Mouse (Mus musculus): Measurements from ENCODE around the gene Susd6.
"Not testable (repeated sequence)": the region's sequence is repeated elsewhere in the genome, so short reads cannot be mapped to it uniquely, and the experiment has no call there.

The Susd6 gene

DNA sequence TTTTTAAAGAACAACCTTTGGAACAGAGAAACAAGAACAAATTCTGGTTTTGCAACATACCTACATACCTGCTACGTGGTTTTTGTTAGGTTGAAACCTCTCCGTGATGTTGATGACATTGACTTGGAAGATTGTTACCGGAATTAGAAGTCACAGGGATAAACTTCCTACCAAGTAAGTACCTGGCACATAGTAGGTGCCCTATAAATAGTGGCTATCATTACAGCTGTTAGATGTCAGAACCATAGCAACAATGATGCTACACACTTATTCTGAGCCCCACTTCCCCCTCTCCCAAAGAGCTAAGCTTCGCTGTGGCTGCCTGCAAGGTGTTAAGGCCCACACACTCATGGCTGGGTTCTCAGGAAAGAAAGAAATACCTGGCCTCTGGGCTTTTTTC lies 4.7 kb upstream of the Susd6 start:
- no peak for DNase-seq (ENCODE audit: low read depth, low spot score)

DNA sequence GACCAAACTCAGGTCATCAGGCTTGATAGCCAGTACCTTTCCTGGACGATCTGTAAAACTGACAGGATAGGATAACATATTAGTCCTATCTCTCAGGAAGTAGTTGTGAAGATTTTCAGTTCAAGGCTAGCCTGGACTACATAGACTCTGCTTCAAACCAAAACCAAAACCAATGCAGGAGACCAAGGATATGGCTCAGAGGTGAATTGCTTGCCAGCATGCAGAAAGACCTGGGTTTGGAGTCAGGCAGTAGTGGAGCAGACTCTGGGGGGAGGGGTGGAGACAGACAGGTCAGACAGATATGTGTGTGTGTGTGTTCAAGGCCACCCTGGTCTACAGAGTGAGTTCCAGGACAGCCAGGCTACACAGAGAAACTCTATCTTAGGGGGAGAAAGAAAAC lies 3.7 kb upstream of the Susd6 start:
- no peak for DNase-seq (ENCODE audit: low read depth, low spot score)

DNA sequence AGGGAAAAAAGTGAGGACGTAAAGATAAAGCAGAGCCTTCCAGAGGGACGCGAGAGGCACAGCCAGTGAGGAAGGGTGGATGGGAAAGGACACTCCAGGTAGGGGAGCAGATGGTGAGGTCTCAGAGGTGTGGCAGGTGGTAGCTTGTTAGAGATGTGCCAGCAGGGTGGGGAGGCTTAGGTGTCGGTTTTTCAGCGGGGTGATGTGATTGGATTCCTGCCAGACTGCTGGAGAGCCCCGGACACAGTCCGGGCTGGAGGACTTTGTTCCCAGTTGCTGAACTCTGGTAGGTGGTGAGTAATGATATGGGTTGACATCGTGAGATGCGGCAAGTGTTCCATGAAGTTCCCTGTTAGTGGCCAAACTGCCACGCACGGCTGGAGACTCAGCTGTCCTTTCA lies 2.7 kb upstream of the Susd6 start:
- no peak for DNase-seq (ENCODE audit: low read depth, low spot score)

DNA sequence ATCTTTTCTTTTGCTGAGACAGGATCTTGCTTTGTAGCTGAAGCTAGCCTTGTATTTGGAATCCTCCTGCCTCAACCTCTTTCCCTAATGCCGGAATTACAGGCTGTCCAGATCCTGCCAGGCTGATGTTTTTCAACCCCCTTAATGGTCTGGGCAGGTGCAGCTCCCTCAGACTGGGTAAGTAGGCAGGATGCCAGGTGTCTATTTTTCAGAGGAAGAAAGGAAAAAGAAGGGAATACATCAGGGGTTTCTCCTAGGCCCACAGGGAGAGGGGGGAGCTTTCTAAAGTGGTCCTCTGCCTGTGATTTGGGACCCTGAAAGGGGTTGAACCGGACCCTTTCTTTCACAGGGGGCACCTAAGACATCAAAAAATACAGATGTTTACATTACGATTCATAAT lies 2.1 kb upstream of the Susd6 start:
- no peak for DNase-seq (ENCODE audit: low read depth, low spot score)

DNA sequence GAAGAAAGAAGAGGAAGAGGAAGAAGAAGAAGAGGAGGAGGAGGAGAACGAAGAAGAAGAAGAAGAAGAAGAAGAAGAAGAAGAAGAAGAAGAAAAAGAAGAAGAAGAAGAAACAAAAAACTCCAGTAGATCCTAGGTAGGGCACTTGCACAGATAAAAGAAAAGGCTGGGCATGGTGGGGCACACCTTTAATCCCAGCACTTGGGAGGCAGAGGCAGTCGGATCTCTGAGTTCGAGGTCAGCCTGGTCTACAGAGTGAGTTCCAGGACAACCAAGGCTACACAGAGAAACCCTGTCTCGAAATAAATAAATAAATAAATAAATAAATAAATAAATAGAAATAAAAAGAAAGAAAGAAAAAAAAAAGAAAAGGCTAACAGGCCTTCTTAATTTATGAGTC lies 1.0 kb upstream of the Susd6 start:
- DNase-seq (ENCODE audit: low read depth, low spot score), result not testable (repeated sequence)

DNA sequence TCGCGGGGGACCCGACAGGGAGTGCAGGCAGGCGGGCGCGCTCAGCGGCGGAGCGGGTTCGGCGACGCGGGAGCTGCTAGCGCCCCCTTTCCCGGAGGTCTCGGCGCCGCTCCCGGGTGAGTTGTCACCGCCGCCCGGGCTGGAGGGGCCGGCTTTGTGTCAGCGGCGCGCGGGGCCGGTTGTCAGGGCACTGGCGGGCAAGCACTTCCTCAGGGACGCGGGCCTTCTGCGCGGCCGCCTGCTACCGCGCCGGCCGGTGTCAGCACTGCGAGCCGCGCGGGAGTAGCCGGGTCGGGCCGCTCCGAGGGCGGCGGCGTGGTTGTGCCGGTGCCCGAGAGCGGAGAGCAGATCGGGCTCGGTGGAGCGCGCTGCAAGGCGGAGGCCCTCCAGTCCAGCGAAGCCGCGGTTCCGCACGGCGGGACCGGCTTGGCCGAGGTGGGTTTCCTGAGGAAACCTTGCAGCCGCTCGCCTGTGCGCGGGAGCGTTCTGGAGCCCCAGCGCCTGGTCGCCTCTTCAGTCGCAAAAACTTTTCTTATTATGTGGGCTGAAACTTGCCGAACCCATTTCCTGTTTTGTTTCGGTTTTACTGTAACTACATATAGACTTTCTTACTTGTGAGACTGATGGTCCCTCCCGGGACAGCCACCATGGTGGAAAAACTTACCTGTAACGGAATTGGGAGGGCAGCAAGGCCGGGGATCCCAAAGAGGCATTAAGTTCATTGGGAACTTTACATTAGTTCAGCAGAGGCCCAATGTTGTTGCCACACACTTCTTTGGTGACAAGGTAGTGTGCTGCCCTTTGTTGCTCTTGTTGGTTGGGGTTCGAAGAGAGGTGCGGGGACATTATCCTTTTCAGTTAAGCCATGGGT lies 625 bp downstream of the Susd6 start:
- peak; percentile 53 for DNase-seq (ENCODE audit: low read depth, low spot score)

DNA sequence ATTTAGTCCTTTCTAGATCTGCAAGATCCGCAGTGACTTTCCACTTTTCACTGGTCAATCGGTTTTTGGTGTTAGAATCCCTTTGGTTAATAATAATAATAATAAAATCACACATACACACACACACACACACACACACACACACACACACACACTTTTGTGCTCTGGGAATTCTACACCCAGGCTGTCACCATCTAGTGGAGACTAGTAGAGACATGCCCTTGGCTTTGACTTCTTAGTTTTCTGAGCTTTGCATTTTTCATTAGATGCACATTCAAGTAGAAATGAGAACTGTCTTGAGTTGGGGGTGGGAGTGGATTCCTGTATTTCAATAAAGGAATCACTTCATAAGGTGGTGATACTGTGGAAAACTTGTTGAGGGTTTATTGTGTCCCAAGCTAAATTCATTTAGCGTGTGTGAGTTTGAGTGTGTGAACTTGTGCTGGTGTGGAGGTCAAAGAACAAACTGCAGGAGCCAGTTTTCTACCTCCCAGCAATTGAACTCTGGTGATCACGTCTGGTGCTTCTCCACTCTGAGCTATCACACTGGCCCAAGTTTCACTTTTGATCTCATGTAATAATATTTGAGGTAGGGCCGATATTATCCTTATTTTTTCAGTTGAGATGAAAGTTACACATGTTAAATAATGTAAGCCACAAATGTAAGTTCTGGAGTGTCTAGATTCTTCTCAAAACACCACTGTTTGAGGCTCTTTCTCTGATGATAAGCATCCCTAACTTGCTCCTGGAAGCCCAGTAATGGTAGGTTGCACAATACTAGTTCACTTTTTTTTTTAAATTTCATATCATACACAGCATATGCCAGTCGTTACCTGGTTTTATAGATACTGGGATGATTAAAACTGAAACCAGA lies 1.5 kb downstream of the Susd6 start:
- DNase-seq (ENCODE audit: low read depth, low spot score), result peak; percentile 49

DNA sequence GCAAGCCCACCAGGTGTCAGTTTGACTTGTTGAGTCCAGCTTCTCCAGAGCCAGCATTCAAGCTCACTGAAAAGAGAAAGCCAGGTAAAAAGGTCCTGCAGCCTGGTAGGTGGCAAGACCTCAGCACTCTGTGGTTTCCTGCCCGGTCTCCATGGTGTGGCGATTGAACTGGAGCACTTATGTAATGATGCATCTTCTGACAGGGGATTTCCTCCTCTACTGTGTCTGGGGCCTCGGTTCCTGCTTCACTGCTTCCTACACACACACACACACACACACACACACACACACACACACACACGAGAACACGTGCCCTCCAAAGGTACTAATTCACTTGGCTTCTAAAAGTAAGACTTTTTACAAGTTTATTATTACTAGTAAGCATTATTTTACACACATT lies 2.6 kb downstream of the Susd6 start:
- DNase-seq (ENCODE audit: low read depth, low spot score), result no peak

DNA sequence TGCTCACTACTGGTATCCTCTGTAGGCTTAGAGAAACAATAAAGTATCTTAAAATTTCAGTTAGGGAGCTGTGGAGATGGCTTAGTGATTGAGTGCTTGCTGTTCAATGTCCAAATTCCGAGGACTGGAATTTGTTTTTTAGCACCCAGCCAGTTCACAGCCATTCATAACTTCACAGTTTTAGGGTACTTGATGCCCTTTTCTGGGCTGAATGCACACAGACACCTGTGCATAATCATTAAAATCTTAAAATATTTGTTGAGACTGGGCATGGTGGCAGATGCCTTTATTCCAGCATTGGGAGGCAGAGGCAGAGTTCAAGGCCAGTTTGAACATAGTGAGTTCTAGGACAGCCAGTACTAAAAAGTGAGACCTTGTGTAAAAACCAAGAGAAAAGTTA lies 3.2 kb downstream of the Susd6 start:
- no peak for DNase-seq (ENCODE audit: low read depth, low spot score)

DNA sequence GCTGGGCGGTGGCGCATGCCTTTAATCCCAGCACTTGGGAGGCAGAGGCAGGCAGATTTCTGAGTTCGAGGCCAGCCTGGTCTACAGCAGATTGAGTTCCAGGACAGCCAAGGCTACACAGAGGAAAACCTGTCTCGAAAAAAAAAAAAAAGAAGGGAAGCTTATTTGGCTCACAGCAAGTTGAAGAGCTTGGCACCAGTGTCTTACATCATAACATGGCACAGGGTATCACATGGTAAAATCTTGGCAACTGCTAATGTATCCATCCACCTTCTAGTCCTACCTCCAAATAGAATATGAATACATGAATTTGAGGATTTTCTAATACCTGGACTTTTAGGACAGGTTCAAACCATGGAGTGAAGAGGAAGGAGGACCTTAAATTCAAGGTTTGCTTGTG lies 4.2 kb downstream of the Susd6 start:
- DNase-seq (ENCODE audit: low read depth, low spot score), result no peak

DNA sequence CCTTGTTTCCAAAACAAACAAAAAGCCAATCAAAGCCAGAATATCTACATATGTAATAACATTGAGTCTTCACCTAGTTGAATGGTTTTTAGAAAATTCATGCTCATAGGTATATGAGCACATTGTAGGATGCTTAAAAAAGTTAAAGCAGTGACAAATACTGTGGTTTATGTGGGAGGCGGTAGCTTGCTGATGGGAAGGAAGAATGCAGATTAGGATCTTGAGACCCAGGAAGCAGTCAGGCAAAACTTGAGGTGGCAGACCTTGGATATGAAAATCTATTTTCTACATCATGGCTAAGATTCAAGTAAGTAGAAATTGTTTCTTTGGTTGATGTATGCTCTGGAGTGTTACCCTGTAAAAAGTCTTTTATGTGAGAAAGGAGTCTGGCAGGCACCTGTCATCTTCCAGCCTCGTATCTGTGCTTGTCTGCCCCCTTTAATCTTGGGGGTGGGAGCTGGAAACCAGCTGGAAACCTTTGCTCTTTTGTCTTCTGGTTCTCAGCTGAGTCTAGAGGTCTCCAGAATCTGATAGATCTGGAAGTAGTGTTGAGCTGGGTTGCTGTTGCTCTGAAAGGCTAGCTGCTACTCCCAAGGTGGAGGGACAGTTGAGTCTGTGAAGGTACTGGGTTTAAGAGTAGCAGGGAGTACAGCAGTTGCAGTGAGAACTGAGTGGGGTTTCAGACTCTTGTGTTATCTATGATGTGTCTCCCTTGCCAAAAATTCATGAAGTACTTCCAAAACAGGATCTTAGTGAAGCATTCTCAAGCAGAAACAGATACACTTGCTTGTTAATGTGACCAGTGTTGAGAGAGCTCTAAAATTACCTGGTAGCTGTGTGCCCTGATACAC lies 4.8 kb downstream of the Susd6 start:
- DNase-seq (ENCODE audit: low read depth, low spot score), result no peak

DNA sequence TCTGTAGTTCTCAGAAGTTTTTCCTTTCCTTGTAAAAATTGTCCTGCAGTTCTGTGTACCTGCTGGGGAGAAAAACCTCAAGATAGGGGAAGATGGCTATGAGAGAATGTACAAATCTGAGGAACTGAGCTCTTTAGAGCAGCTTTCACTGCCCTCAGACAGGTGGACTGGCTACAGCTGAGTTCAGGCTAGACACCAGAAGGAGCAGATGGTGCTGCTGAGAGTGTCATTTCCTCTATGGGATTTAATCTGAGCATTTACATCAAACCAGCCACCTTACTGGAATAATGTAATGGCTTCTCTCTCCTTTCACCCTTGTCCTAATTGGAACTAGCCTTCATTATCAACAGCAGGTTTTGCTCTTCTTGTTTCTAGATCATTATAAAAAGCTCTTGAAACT lies 8.0 kb downstream of the Susd6 start:
- DNase-seq (ENCODE audit: low read depth, low spot score), result no peak

DNA sequence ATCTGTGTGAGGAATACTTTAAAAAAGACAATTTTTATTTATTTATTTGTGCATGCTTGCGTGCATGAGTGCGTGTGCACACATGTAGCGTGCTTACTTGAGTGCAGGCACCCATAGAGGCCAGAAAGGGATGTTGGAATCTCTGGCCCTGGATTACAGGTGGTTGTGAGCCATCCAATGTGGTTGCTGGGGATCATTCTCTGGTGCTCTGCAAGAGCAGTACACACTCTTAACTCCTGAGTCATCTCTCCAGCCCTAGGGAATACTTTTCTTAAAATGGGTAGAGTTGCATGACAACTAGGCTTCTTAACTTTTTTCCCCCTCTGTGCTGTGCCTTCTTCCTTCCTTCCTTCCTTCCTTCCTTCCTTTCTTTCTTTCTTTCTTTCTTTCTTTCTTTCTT lies 9.8 kb downstream of the Susd6 start:
- no peak for DNase-seq (ENCODE audit: low read depth, low spot score)

DNA sequence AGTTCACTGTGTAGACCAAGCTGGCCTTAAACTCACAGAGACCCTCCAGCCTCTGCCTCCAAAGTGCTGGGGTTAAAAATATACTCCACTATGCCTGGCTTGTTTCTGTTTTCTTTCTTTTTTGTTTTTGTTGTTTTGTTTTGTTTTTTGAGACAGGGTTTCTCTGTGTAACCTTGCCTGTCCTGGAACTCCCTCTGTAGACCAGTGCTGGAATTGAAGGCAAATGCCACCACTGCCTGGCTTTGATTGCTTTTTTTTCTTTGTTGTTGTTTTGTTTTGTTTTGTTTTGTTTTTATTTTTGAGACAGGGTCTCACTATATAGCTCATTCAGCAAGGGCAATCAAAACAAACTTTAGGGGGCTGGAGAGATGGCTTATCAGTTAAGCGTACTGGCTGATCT lies 11.1 kb downstream of the Susd6 start:
- peak; percentile 26 for DNase-seq (ENCODE audit: low read depth, low spot score)

DNA sequence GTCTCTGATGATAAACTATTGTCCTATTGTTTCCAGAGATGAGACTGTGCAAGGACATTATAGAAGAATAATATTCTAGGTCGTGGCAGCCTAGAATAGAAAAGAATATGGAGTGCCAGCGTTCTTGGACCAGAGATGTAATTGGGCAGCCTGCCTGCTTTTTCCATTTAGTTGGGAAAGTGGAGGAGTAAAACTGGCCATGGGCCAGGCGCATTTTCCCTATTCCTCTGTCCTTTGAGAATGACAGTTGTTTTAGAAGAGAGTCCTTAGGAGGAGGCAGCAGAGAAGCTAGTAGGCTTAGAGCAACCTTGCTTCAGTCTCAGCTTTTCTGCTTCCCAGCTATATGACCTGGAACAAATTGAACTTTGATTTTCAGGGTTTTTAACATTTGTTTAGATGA lies 13.6 kb downstream of the Susd6 start:
- no peak for DNase-seq (ENCODE audit: low read depth, low spot score)

DNA sequence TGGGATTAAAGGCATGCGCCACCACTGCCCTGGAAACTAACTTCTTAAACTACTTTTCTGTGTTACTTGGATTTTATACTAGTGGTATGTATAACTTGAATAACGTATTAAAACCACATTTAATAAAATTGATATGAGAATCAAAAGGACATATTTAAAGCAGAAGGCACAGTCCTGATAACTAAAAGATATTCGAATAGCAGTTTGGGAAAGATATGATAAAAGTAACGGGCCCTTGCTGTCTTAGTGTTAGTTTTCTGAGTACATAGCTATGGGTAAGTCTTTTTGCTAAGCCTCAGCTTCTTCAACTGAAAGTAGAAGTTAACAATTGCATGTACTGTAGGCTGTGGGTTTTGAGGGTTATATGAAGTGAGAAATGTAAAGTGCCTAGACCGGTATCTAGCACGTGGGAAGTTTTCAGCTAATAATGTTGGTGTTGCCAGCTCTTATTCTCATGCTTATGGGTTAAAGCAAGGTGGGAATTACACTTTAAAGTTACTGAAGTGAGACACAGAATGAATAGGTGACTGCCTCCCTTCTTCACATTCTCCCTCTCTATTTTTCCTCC lies 14.6 kb downstream of the Susd6 start:
- no peak for DNase-seq (ENCODE audit: low read depth, low spot score)

DNA sequence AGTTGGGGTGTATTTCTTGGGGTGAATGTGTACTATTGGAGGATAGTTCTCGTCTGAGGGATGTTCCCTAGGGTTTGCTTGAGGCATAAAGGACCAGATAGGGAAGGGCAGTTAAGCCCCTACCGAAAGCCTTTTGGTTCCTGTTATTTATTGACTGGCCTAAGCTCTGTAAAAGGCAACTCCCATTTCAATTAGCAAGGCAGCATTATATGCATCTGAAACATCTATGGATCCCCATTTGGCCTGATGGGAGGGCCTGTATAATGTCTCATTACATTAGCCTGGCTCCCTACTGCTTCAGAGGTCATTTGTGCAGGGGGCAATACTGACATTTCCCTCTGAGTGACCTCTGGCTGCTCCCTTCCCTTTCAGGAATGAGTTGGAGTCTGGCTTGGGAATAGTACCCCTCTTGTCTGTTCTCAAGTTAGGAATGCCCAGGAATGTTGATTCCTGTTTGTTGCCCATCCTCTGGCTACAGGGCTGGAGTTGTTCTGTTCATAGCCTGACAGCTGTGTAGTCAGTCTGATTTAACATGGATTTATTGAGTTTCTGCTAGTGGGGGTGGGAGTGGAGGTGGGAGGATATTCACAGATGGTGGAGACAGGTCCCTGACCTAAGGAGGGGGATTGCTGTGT lies 17.3 kb downstream of the Susd6 start:
- DNase-seq (ENCODE audit: low read depth, low spot score), result peak; percentile 77

DNA sequence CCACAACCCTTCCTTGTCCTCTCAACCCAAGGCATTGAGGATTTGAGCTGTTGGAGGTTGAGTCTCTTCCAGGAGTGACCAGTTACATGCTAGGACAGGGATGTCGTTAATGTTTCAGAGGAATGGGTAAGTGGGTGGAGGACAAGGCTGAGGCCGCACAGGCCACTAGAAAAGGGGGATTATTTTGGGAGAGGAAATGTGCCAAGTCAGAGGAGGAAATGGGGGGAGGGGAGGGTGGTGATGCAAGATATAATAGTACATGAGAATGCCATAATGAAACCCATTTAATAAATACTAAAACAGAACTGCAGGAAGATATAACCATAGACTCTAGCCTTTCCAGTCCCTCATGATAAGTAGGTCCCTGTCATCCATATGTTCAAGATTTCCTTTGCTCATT lies 19.7 kb downstream of the Susd6 start:
- DNase-seq (ENCODE audit: low read depth, low spot score), result no peak

DNA sequence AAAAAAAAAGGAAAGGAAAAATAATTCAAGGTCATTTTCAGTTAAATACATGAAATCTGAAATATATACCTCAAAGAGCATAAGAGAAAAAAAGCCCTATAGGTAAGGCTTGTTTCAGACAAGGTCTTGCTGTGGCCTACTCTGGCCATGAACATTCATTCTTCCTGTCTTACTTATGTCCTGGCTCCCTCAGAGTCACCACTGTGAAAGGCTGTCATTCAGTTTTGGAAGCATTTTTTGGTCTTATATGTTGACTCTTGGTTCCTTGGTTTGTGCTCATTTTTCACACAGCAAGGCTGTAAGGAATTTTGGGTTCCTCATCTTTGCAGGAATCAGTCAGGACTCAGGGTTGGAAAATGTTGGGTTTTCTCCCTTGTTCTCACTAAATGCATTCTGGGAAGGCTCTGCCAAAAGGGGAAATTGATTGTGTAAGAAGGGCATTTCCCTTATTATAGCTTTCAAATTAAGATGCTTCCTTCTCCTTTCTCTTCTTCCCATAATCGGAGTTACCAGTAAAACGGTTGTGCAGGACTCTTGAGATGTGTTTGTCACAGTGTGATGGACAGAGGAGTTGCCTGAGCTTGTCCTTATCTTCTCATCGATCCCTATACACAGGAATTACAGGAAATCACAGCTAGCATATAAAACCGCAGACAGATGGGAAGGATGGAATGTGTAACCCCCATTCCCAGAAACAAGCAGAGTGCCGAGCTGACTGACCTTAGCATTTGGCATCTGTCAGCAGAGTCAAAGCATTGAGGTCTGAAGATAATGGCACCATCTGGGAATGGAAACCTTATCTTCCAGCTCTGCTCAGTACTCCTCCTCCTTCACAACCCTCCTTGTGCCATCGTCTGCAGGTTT lies 21.6 kb downstream of the Susd6 start:
- DNase-seq (ENCODE audit: low read depth, low spot score), result no peak

DNA sequence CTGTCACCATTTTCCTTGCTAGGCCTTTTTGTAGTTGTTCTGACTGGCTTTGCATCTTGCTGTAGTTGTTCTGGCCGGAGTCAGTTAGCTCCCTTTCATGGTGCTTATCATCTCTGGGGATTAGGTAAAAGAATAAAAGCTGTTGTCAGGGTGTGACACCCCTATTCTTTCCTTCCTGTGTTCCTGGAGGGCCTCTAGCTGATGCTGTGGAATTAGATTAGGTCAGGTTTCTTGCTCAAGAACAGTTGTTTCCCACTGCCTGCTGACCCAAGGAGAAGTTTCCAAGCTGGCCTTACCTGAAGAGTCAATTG lies 22.2 kb downstream of the Susd6 start:
- peak; percentile 21 for DNase-seq (ENCODE audit: low read depth, low spot score)
